Mouse (Mus musculus): Measurements from ENCODE around the gene Shroom4.

Gene Shroom4

GRCm38 (mm10) chrX:6495456-6495855 lies 95.8 kb downstream of the Shroom4 start:
- DNase-seq (ENCODE audit: low spot score in 2 of 2): no peak

- no peak for DNase-seq (ENCODE audit: low spot score in 2 of 2)
Measured at GRCm38 (mm10) chrX:6496374-6496773, 96.7 kb downstream of the Shroom4 start.

GRCm38 (mm10) chrX:6501850-6502249 lies 102.2 kb downstream of the Shroom4 start:
- no peak for DNase-seq (ENCODE audit: low spot score in 2 of 2)

GRCm38 (mm10) chrX:6517217-6517616 lies 117.6 kb downstream of the Shroom4 start:
- DNase-seq (ENCODE audit: low spot score in 2 of 2): no peak

GRCm38 (mm10) chrX:6518421-6518820 lies 118.8 kb downstream of the Shroom4 start:
- DNase-seq (ENCODE audit: low spot score in 2 of 2): no peak

GRCm38 (mm10) chrX:6522935-6523334 lies 123.3 kb downstream of the Shroom4 start:
- no peak for DNase-seq (ENCODE audit: low spot score in 2 of 2)

GRCm38 (mm10) chrX:6536636-6537035 lies 137.0 kb downstream of the Shroom4 start:
- no peak for DNase-seq (ENCODE audit: low spot score in 2 of 2)

- DNase-seq (ENCODE audit: low spot score in 2 of 2): no peak
Measured at GRCm38 (mm10) chrX:6537689-6538088, 138.0 kb downstream of the Shroom4 start.

- DNase-seq (ENCODE audit: low spot score in 2 of 2): no peak
Measured at GRCm38 (mm10) chrX:6565066-6565465, 165.4 kb downstream of the Shroom4 start.

- no peak for DNase-seq (ENCODE audit: low spot score in 2 of 2)
Measured at GRCm38 (mm10) chrX:6574511-6574910, 174.9 kb downstream of the Shroom4 start.

GRCm38 (mm10) chrX:6577001-6577400 lies 177.3 kb downstream of the Shroom4 start:
- DNase-seq (ENCODE audit: low spot score in 2 of 2): no peak

GRCm38 (mm10) chrX:6580671-6581070 lies 181.0 kb downstream of the Shroom4 start:
- no peak for DNase-seq (ENCODE audit: low spot score in 2 of 2)

GRCm38 (mm10) chrX:6581181-6581580 lies 181.5 kb downstream of the Shroom4 start:
- DNase-seq (ENCODE audit: low spot score in 2 of 2): no peak

GRCm38 (mm10) chrX:6582646-6583045 lies 183.0 kb downstream of the Shroom4 start:
- DNase-seq (ENCODE audit: low spot score in 2 of 2): no peak

- no peak for DNase-seq (ENCODE audit: low spot score in 2 of 2)
Measured at GRCm38 (mm10) chrX:6594183-6594582, 194.5 kb downstream of the Shroom4 start.

GRCm38 (mm10) chrX:6654024-6654423 lies 254.4 kb downstream of the Shroom4 start:
- DNase-seq (ENCODE audit: low spot score in 2 of 2): no peak

- DNase-seq (ENCODE audit: low spot score in 2 of 2): no peak
Measured at GRCm38 (mm10) chrX:6658820-6659324, 259.2 kb downstream of the Shroom4 start.

Data from urinary bladder, postnatal 4 days (tissue).